Mouse (Mus musculus): ENCODE results near the gene Rtl3.

Gene Rtl3

GRCm38 (mm10) chrX:106840409-106840808, at the start of gene Rtl3:
Gene Rtl3, minus strand, starts transcription at chrX:106840644.
- DNase-seq: no peak

- no peak for DNase-seq
Measured at GRCm38 (mm10) chrX:106872315-106872714, 31.9 kb upstream of the Rtl3 start.

GRCm38 (mm10) chrX:106871894-106872293, 31.4 kb upstream of the Rtl3 start:
- DNase-seq: no peak

GRCm38 (mm10) chrX:106871426-106871825, 31.0 kb upstream of the Rtl3 start:
- no peak for DNase-seq

- no peak for DNase-seq
Measured at GRCm38 (mm10) chrX:106853523-106854300, 13.3 kb upstream of the Rtl3 start.

GRCm38 (mm10) chrX:106839591-106839990, 853 bp downstream of the Rtl3 start:
- no peak for DNase-seq

GRCm38 (mm10) chrX:106830494-106830893, 9.9 kb downstream of the Rtl3 start:
- no peak for DNase-seq

GRCm38 (mm10) chrX:106809560-106810226, 30.8 kb downstream of the Rtl3 start:
- DNase-seq: no peak

GRCm38 (mm10) chrX:106804387-106804786, 36.1 kb downstream of the Rtl3 start:
- DNase-seq: no peak

GRCm38 (mm10) chrX:106794686-106795085, 45.8 kb downstream of the Rtl3 start:
- DNase-seq: no peak
